Mouse (Mus musculus): Measurements from ENCODE around the gene Rhox1.
A peak's percentile ranks its signal among the peaks of the same experiment; 100 is the strongest.
"Not testable (repeated sequence)": the region's sequence is repeated elsewhere in the genome, so short reads cannot be mapped to it uniquely, and the experiment has no call there.

The Rhox1 gene

GRCm38 (mm10) chrX:37222158-37222557 lies at the start of gene Rhox1:
Gene Rhox1, minus strand, starts transcription at chrX:37222258.
- not testable (repeated sequence) for DNase-seq

GRCm38 (mm10) chrX:37265038-37265437 lies 43.0 kb upstream of the Rhox1 start, which contains the start of gene Rhox4a:
Gene Rhox4a, plus strand, starts transcription at chrX:37265338.
- DNase-seq, result not testable (repeated sequence)

- DNase-seq, result not testable (repeated sequence)
Observed at GRCm38 (mm10) chrX:37249619-37250018, 27.6 kb upstream of the Rhox1 start, which contains the start of gene Rhox3a. Gene Rhox3a, plus strand, starts transcription at chrX:37249919.

- not testable (repeated sequence) for DNase-seq
Observed at GRCm38 (mm10) chrX:37244676-37245075, 22.6 kb upstream of the Rhox1 start, which contains the start of gene Rhox2a. Gene Rhox2a, plus strand, starts transcription at chrX:37244976.

- no peak for DNase-seq
Observed at GRCm38 (mm10) chrX:37210941-37211340, 11.1 kb downstream of the Rhox1 start, which contains the start of gene Gm9. Gene Gm9, minus strand, starts transcription at chrX:37211041.

GRCm38 (mm10) chrX:37198676-37199075 lies 23.4 kb downstream of the Rhox1 start:
- no peak for DNase-seq

- DNase-seq, result peak; percentile 18
Observed at GRCm38 (mm10) chrX:37191744-37192379, 30.2 kb downstream of the Rhox1 start.

GRCm38 (mm10) chrX:37191105-37191743 lies 30.8 kb downstream of the Rhox1 start, which contains the start of the genes Ndufa1 and Rnf113a1:
Gene Ndufa1, minus strand, starts transcription at chrX:37191163.
Gene Rnf113a1, plus strand, starts transcription at chrX:37191245.
- DNase-seq, result peak; percentile 90

- DNase-seq, result no peak
Observed at GRCm38 (mm10) chrX:37190755-37191104, 31.3 kb downstream of the Rhox1 start.

GRCm38 (mm10) chrX:37184401-37184800 lies 37.7 kb downstream of the Rhox1 start:
- DNase-seq, result peak; percentile 2

- no peak for DNase-seq
Observed at GRCm38 (mm10) chrX:37168742-37169141, 53.3 kb downstream of the Rhox1 start, which contains the start of gene Akap14. Gene Akap14, minus strand, starts transcription at chrX:37168842.

GRCm38 (mm10) chrX:37167085-37167484 lies 55.0 kb downstream of the Rhox1 start:
- DNase-seq, result peak; percentile 73
